ENCODE assay signal across 17 mouse cellular contexts in genomic region chr5:72869779-72870608, GRCm38 (mm10). TPM values are rescaled to one million over a fixed set of nuclear protein-coding genes. Genes with fewer than 3 reads are reported as not detected.
DNase-seq lines count a peak whose midpoint lies in the region; ATAC-seq and TF ChIP-seq lines count a peak whose summit lies in the region.
"Had no signal": no experiment of that assay in that cellular context is flagged by ENCODE, and none has a peak within 500 bp of the region (broad histone marks: within the 10 kb centered on the region; RNA-seq: fewer than 3 reads in every experiment).

No protein-coding gene starts in this region.

- no peak for TF ChIP-seq EP300 in lung, postnatal 0 days (IDR thresholded peaks at IDR 0.05)

- H3K4me1 ChIP-seq in lung, postnatal 0 days (ENCODE audit: insufficient read depth, low read depth, low read length) = no peaks in the 10 kb centered on the region

- H3K36me3 ChIP-seq in lung, postnatal 0 days (ENCODE audit: insufficient read depth, low read length) = no peaks in the 10 kb centered on the region
- H3K36me3 ChIP-seq: forebrain, embryonic 15.5 days; hindbrain, embryonic 13.5 days; lung, embryonic 15.5 days; stomach, embryonic 15.5 days had no signal

- H3K4me3 ChIP-seq in lung, postnatal 0 days (ENCODE audit: low read depth, low read length) = no peak overlapping the region
- H3K4me3 ChIP-seq: forebrain, embryonic 15.5 days; gastrocnemius, adult 2 months; heart, adult 2 months; hindbrain, embryonic 13.5 days; lung, embryonic 15.5 days had no signal

- WGBS in lung, postnatal 0 days = 72% methylated on average over 14 of the region's 14 CpGs

- no peaks in the 10 kb centered on the region for H3K9me3 ChIP-seq in lung, postnatal 0 days (ENCODE audit: low read length)
- H3K9me3 ChIP-seq: forebrain, embryonic 15.5 days; hindbrain, embryonic 13.5 days; lung, embryonic 15.5 days; stomach, embryonic 15.5 days had no signal

- peak; percentile 49 to 63 for DNase-seq in spleen, postnatal 36 days (ENCODE audit: low spot score in 2 of 2)
- DNase-seq in spleen, postnatal 4 days (ENCODE audit: low spot score in 2 of 2) = no peak
- peak; percentile 61 for DNase-seq in ZHBTc4 (ENCODE audit: low read depth, low spot score)
- DNase-seq in kidney, postnatal 25 days = peak; percentile 58 to 82
- DNase-seq in urinary bladder, adult 2 months (ENCODE audit: low spot score) = no peak
- no peak for DNase-seq in embryo, embryonic 11 days
- DNase-seq in lung, postnatal 0 days (ENCODE audit: low spot score) = no peak
- DNase-seq: adrenal gland, postnatal 25 days; cerebellum, adult 9-11 months; gastrocnemius, adult 2 months; heart, adult 2 months; right cerebral cortex, postnatal 14 days had no signal

- no peaks in the 10 kb centered on the region for H3K27me3 ChIP-seq in lung, postnatal 0 days (replicated peaks; ENCODE audit: insufficient read depth, low read length)
- H3K27me3 ChIP-seq: stomach, embryonic 15.5 days had no signal

- ATAC-seq in lung, postnatal 0 days = no peak
- ATAC-seq: forebrain, embryonic 15.5 days had no signal

- H3K4me2 ChIP-seq in lung, postnatal 0 days (replicated peaks; ENCODE audit: low read depth, low read length) = no peak overlapping the region
- H3K4me2 ChIP-seq: forebrain, embryonic 15.5 days; hindbrain, embryonic 13.5 days; liver, embryonic 11.5 days; lung, embryonic 15.5 days; stomach, embryonic 15.5 days had no signal

- TF ChIP-seq CTCF in lung, postnatal 0 days (IDR thresholded peaks at IDR 0.05) = no peak

- H3K9ac ChIP-seq in lung, postnatal 0 days (replicated peaks; ENCODE audit: low read depth) = no peak overlapping the region
- H3K9ac ChIP-seq: forebrain, embryonic 15.5 days; hindbrain, embryonic 13.5 days; lung, embryonic 15.5 days; stomach, embryonic 15.5 days had no signal

- H3K27ac ChIP-seq in lung, postnatal 0 days (ENCODE audit: low read length) = no peak overlapping the region
- H3K27ac ChIP-seq: forebrain, embryonic 15.5 days; gastrocnemius, adult 2 months; heart, adult 2 months; hindbrain, embryonic 13.5 days; lung, embryonic 15.5 days; stomach, embryonic 15.5 days had no signal

RNA-seq across cellular contexts. Expression of gene Tec, which starts 1.7 kb away (rescaled TPM):
- polyA plus RNA-seq in urinary bladder, adult 2 months (2012; rRNA removed) = 4.9 and 5.0 TPM in 2 replicates
- polyA plus RNA-seq in lung, postnatal 0 days (2015; fragmentation: Nextera tagmentation; extraction: Ambion mirVana) = 4.2 and 4.6 TPM in 2 replicates

RNA-seq across cellular contexts. Expression of gene Slain2, which starts 44.1 kb away (rescaled TPM):
- 23.3 and 32.3 TPM in 2 replicates for polyA plus RNA-seq in urinary bladder, adult 2 months (2012; rRNA removed)
- 13.4 and 14.1 TPM in 2 replicates for polyA plus RNA-seq in lung, postnatal 0 days (2015; fragmentation: Nextera tagmentation; extraction: Ambion mirVana)

Comparison
In these comparisons a context has a peak if more than half of its experiments do, and no peak if none do; other contexts are left out.
1. DNase-seq: peak in spleen, postnatal 36 days (2 of 2), ZHBTc4 (single experiment) and kidney, postnatal 25 days (2 of 2); none in spleen, postnatal 4 days (0 of 2), urinary bladder, adult 2 months (single experiment), embryo, embryonic 11 days (single experiment) and lung, postnatal 0 days (single experiment).